Mouse (Mus musculus): ENCODE measurements around the gene Gm21773. TPM values are rescaled to one million over a fixed set of nuclear protein-coding genes. Genes with fewer than 3 reads are reported as not detected.

The Gm21773 gene
- polyA plus RNA-seq (2017; shearing (Covaris generic)): not detected

DNA sequence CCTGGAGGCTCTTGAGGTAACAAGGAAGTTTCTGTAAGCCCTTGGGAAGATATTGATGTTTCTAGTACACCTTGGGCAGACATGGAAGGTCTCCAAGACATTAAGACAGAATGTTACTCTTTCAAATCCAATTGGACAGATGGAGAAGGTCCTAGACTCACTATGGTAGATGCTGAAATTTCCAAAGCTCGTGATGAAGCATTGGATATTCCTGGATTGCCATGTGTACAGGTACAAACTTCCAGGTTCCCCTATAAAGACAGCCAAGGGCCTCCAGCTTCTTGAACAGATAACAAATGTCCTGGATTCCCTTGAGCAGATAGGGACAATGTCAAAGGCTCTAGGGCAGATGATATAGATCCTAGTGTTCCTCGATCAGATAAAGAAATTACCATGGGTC lies at the start of gene Gm21773:
Gene Gm21773 (minus strand): TSS at position 101 of the 400 bp plus-strand sequence.

Measured in activated CD4-positive, CD25-positive, alpha-beta regulatory T cell (primary cell).